Mouse (Mus musculus): Measurements from ENCODE around the gene Gm20388.

DNA sequence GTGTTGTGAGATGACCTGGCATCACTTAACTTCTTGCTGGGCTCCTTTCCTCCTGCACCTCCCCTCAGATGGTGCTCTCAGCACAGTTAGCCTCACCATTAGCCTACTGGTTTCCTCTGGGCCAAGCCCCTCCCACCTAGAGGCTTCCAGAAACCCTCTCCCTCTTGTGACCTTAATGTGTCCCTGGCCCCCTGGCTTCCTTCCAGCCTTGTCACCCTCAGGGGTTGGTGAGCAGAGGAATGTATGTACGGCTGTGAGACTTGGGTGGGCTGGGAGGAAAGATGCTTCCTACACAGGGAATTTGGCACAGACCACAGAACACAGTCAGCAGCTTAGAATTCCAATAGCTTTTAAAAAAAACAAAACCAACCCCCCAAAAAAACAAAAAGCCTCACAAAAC is 1970.2 kb downstream of the Gm20388 start:
- no peak for TF ChIP-seq CTCF (IDR thresholded peaks at IDR 0.05; ENCODE audit: low read depth)
- TF ChIP-seq EP300 (optimal IDR thresholded peaks at IDR 0.05) = no peak
